Mouse (Mus musculus): ENCODE results near the gene Ipmk.
"Not testable (repeated sequence)": the region's sequence is repeated elsewhere in the genome, so short reads cannot be mapped to it uniquely, and the experiment has no call there.

Ipmk gene

DNA sequence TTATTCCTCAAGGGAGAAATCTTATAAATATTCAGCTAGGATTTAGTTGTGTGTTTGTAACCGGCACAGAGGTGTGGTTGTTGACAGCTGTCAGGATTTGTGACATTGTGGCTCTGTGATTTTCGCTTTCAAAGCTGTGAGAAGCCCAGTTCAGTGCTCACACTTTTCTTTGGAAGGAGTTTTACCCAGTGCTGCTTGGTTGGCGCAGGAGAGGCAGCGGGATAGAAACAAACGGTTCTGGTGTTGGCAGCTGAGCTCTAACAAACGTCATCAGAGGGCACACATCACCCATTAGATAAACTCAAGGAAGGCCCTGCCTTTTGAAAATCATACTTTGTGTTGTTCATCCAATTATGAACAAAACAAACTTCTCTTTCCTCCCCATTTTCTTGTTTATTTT is 79.2 kb downstream of the Ipmk start:
- no peak for DNase-seq (ENCODE audit: low spot score)

DNA sequence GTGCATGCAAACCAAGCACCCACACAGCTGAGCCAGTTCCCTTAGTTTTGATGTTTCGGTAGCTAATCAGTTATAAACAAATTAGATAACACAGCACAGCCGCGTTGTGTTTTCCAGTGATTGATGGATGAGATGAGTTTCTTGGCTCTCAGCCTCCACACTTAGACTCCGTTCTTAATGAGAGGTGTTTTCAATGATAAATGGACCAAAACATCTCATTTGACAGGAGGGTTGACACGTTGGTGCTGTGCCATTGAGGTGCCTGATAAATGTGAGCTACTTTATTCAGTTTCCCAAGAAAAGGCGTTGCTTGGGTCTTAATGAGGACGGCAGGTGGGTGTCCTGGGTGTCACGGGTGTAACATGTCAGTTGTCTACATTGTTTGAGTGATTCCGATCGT is 79.8 kb downstream of the Ipmk start:
- DNase-seq (ENCODE audit: low spot score) = no peak

DNA sequence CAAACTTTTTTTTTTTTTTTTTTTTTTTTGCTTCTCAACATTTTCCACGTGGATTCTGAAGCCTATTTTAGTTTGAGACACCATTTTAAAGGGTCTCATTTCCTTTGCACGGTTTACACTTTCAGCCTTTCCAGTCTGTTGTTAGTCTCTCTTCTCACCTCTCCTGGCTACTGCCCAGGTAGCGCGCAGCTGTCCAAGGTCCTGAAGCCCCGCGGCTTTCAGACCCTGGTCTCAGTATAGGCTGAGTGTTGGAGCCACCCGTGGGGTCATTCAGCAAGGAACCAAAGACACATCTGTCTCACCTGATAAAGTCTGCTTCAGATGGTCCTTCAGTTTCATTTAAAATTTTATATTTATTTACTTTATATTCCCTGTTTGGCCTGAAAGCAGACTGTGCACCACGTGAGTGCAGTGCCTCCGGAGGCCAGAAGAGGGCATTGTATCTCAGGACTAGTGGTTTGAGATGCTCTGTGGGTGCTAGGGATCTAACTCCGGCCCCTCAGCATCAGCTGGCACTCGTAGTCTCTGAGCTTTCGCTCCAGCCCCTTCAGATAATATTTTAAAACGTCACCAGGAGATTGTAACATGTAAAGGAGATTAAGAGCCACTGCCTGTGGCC is 80.8 kb downstream of the Ipmk start:
- DNase-seq (ENCODE audit: low spot score) = peak; percentile 75

DNA sequence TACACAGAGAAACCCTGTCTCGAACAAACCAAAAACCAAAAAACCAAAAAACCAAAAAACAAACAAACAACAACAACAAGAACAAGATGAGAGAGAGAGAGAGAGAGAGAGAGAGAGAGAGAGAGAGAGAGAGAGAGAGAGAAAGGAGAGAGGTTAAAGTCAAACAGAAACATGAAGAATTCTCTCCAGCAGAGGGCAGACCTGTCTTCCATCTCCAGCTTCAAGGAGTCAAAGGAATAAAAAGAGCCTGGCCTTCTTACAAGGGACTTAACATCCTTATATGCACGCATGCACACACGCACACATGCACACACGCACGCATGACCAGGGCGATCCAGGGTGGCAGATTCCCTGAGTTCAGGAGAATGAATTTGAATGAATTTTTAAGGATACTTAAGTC is 83.1 kb downstream of the Ipmk start:
- DNase-seq (ENCODE audit: low spot score) = no peak

DNA sequence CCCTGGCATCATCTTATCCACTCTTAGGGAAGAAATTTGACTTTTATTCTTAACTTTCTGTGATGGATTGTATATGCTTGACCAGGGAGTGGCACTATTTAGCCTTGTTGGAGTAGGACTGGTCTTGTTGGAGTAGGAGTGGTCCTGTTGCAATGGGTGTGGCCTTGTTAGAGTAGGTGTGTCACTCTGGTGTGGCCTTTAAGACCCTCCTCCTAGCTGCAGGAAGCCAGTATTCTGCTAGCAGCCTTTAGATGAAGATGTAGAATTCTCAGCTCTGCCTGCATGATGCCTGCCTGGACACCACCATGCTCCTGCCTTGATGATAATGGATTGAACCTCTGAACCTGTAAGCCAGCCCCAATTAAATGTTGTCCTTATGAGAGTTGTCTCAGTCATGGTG is 95.5 kb downstream of the Ipmk start:
- DNase-seq (ENCODE audit: low spot score) = no peak

DNA sequence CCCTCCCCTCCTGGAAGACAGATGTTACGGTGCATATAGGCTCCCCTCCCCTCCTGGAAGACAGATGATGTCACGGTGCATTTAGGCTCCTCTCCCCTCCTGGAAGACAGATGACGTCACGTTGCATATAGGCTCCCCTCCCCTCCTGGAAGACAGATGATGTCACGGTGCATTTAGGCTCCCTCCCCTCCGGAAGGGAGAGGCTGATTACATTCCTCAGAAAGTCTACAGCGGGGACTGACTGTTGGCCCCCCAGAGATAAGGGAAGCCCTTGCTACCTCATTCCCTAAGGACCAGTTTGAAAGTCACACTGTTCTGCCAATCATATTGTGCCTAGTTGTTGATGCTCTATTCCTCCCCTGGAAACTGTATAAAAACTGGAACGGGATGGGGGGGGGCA is 100.1 kb downstream of the Ipmk start:
- no peak for DNase-seq (ENCODE audit: low spot score)

DNA sequence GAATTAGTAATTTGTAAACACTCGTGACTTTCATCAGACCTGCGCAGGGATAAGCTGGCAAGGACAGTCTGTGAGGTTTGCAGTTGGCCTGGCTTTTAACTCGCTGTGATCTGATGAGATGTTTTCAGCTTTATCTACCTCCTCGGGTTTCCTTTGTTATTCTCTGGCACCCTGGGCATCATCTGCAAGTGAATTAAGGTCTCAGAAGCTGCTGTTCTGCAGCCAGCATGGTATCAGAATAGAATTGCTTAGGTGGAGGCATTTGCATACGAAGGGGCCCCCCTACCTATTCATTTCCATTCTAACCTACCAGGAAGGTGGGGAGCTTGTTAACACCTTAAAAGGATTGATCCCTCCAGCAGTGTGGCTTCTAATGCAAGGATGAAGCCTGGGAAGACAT is 100.7 kb downstream of the Ipmk start:
- DNase-seq (ENCODE audit: low spot score) = no peak

DNA sequence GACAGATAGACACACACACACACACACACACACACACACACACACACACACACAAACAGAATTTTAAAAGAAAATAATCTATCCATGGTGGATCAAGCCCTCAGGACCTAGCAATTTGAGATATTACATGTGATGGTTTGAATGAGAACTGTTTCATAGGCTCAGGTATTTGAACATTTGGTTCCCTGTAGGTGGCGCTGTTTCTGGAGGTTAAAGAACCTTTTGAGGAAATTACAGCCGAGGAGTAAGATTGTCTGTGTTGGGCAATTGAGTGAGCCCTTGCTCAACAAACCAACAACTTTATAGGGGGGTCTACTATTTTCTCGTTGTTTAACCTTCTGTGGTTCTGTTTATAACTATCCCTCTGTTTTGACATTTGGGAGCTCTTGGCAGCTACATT is 107.8 kb downstream of the Ipmk start:
- DNase-seq (ENCODE audit: low spot score) = no peak

DNA sequence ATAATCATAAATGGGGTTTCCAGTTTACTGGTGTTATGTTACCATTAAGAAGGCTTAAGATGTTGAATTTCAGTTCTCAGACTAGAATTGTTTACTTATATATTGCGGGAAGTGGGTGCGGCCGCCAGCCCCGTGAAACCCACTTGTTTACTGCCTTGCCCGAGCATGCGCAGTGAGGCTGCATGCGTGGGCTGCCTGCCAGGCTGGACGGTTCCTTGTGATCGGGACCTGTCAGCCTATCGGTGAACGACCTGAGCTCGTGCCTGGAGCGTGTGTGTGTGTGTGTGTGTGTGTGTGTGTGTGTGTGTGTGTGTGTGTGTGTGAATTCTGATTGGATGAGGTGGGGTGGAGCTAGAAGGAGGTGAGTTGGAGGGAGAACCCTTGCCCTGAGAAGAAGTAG is 114.8 kb downstream of the Ipmk start:
- DNase-seq (ENCODE audit: low spot score) = not testable (repeated sequence)

DNA sequence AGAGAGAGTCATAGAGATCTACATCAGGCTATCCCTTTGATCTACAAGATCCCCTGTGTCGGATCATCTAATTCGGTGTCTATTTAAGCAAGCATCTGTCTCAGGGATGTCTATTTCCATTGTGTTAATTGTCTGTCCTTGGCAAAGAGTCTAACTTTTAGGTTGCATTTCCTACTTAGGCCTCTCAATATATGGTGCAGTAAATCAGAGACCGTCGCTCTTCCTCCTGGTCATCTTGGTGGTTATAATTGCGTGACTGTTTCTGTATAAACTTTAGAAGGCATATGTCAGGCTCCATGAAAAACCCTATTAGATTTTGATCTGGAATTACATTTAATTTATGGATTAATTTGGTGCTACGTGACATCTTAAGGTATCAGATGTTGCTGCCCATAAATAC is 116.9 kb downstream of the Ipmk start:
- DNase-seq (ENCODE audit: low spot score) = no peak

DNA sequence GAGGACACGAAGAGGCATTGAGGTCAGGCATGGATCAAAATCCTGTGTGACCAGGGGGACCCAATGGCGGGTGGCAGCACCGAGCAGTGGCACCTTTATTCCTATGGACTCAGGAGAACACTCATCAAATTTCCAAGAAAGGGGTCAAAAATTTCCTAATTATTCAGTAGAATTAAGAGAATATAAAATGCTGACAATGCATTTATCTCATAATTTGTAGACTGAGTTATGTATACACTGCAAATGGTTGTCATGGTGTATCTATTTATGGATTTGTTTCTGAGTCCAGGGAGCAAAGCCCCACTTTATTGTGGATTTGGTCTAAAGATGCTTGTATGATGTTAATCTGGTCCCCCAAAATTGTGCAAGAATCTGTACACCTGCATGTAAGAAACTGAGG is 120.8 kb downstream of the Ipmk start:
- no peak for DNase-seq (ENCODE audit: low spot score)

DNA sequence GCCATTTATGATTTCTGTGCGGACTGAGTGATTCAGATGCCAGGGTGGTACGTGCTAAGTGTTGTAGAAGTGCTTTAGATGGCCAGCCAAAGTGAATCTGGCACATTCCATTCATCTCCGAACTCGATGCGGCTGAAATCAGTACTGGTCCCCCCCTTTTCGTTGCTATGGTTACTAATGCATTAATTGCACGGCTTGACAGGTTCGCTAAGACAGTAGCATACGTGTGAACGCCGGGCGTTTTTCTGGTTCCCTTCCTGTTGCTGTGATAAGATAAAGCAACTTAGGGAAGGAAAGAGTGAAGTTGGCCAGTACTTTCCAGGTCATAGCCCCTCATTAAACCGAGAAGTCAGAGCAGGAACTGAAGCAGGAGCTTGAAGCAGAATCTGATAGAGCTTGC is 122.2 kb downstream of the Ipmk start:
- no peak for DNase-seq (ENCODE audit: low spot score)

DNA sequence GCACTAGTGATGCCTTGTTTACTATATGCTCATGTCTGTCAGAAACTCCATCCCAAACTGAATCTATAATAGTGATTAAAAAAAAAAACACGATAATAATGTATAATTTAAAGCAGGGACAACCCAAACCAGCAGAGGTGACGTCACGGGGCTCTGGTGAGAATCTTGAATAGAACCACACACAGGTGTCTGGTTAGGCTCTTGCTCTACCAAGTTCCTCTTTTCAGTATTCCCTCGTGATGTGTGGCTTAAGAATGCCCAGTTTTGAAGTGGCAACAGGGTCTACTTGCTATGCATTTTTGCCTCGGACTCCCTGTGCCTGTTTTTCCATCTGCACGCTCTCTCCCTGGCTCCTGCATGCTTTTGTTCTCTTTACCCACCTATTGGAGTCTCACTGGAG is 124.5 kb downstream of the Ipmk start:
- DNase-seq (ENCODE audit: low spot score) = no peak

DNA sequence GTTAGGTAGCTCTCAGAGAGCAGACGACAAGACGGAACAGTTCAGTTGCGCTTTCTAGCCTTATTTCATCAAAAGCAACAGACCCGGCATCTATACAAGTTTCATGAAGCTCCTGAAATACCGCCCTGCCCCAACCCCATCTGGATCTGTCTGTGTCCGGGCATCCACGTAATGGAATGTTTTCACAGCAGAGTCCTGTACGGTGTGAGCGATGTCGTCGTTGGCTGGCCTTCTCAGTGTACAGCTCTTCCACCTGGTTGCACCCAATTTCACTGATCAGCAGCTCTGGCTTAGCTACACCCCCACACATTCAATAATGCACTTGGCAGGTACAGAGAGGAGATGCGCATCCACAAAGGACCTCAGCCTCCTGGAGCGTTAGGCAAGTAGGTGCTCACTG is 126.0 kb downstream of the Ipmk start:
- no peak for DNase-seq (ENCODE audit: low spot score)

DNA sequence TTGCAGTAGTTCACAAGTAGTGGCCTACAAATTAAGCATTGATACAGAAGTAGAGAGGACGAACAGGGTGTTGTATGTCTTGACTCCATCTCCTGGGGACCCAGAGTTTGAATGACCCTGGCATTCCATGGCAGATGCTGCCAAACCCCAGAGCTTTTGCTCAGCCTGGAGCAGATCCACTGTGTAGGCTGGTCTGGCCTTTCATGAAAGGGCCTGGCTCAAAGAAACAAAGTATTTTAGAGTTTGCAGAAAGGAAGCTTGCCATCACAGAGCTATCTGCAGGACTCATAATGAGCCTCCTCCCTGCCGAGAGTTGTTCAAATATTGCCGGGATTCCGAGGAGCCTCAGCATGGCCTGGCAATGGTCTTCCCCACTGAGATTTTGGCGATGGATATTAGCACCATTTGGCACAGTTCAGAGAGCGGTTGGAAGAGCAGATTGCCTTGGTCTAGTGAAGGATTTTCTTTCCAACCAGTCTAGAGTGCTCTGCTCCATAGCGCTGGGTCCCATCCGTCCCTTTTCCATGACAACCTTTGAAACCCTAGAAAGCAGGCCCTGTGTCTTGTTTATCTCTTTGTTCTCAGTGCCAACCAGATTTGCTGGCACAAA is 129.0 kb downstream of the Ipmk start:
- DNase-seq (ENCODE audit: low spot score) = no peak

DNA sequence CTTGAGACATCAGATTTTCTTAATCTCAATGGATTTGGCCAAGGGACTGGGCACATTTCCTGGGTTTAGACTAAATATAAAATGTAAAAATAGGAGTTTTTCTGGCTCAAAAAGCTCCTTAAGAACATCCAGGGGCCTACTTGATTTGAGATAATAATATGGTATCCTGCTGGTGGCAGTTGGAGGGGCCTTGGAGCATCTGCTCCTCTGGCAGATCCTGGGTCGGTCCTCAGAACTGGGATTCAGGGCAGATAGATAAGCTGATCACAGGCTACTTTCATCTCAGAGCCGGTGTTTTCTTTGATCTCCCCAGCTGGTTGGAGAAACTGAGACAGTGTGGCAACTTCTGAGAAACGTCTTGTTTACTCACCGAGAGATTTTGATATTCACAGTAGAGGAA is 129.6 kb downstream of the Ipmk start:
- DNase-seq (ENCODE audit: low spot score) = no peak

DNA sequence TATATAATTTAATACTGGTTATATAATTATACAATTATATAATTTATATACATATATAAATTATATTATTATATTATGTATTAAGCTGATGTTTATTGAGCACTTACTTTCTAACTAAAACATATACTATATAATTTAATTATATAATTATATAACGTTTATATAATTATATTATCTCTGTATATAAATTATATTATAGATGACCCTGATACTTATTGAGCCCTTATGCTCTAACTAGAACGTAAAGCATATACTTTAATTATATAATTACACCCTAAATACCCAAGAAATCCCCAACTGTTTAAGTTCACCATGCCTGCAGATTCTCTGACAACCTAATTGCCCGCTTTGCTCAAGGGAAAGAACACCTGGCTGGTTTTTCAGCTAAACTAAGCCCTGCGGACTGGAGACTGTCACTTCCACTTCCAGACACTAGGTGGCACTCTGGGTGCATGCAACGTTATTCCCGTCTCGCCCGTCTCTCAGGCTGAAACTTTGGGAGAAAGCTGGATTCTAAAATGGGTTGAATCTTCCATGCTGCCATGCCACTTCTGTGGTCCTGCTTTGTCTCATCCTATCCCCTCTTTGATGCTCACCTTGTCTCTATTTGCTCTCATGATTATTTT is 132.2 kb downstream of the Ipmk start:
- peak; percentile 85 for DNase-seq (ENCODE audit: low spot score)

All from testis, postnatal 10 days (tissue).